Mouse (Mus musculus): Measurements from ENCODE around the gene Slc36a2. TPM values are rescaled to one million over a fixed set of nuclear protein-coding genes. Genes with fewer than 3 reads are reported as not detected.
A peak's percentile ranks its signal among the peaks of the same experiment; 100 is the strongest.

Gene Slc36a2
- polyA plus RNA-seq, 1 experiment from 2014 or later: 5.5 TPM

GRCm38 (mm10) chr11:55134407-55134806 lies 50.5 kb downstream of the Slc36a2 start:
- Histone ChIP-seq H3K9ac (ENCODE audit: low read depth, low read length) (no peak overlapping the region), H3K27ac (ENCODE audit: low read depth, low read length) (no peak overlapping the region), H3K4me3 (ENCODE audit: low read depth, low read length) (no peak overlapping the region), H3K27me3 (replicated peaks; ENCODE audit: control insufficient read depth, insufficient read depth, low read length) (no peaks in the 10 kb centered on the region), H3K36me3 (ENCODE audit: control insufficient read depth, insufficient read depth, low read length) (no peaks in the 10 kb centered on the region), H3K4me2 (no peak overlapping the region), H3K9me3 (ENCODE audit: control insufficient read depth, low read length) (no peaks in the 10 kb centered on the region), H3K4me1 (replicated peaks; ENCODE audit: control insufficient read depth, insufficient read depth, low read length) (peaks cover 3% of the 10 kb centered on the region; the same call in 1 of the 2 replicates)
- no peak for ATAC-seq (replicated peaks; ENCODE audit: low FRiP score)
- 86% methylated on average over 1 of the region's 1 CpGs for WGBS
- no peak for DNase-seq (ENCODE audit: low spot score)

GRCm38 (mm10) chr11:55133204-55133603 lies 51.7 kb downstream of the Slc36a2 start:
- 75% methylated on average over 1 of the region's 1 CpGs for WGBS
- ATAC-seq (replicated peaks; ENCODE audit: low FRiP score): no peak
- H3K4me1 ChIP-seq (replicated peaks; ENCODE audit: control insufficient read depth, insufficient read depth, low read length): peaks cover 3% of the 10 kb centered on the region; the same call in 1 of the 2 replicates
- no peak overlapping the region for H3K4me3 ChIP-seq (ENCODE audit: low read depth, low read length)
- no peak overlapping the region for H3K9ac ChIP-seq (ENCODE audit: low read depth, low read length)
- no peaks in the 10 kb centered on the region for H3K27me3 ChIP-seq (replicated peaks; ENCODE audit: control insufficient read depth, insufficient read depth, low read length)
- DNase-seq (ENCODE audit: low spot score): no peak
- no peaks in the 10 kb centered on the region for H3K36me3 ChIP-seq (ENCODE audit: control insufficient read depth, insufficient read depth, low read length)
- no peak overlapping the region for H3K27ac ChIP-seq (ENCODE audit: low read depth, low read length)
- no peak overlapping the region for H3K4me2 ChIP-seq
- H3K9me3 ChIP-seq (ENCODE audit: control insufficient read depth, low read length): no peaks in the 10 kb centered on the region

GRCm38 (mm10) chr11:55131946-55132345 lies 52.9 kb downstream of the Slc36a2 start:
- no peak overlapping the region for H3K27ac ChIP-seq (ENCODE audit: low read depth, low read length)
- H3K27me3 ChIP-seq (replicated peaks; ENCODE audit: control insufficient read depth, insufficient read depth, low read length): no peaks in the 10 kb centered on the region
- H3K9ac ChIP-seq (ENCODE audit: low read depth, low read length): no peak overlapping the region
- ATAC-seq (replicated peaks; ENCODE audit: low FRiP score) (no peak), DNase-seq (ENCODE audit: low spot score) (no peak)
- 92% methylated on average over 1 of the region's 1 CpGs for WGBS
- H3K4me2 ChIP-seq: no peak overlapping the region
- H3K4me3 ChIP-seq (ENCODE audit: low read depth, low read length): no peak overlapping the region
- no peaks in the 10 kb centered on the region for H3K9me3 ChIP-seq (ENCODE audit: control insufficient read depth, low read length)
- H3K36me3 ChIP-seq (ENCODE audit: control insufficient read depth, insufficient read depth, low read length): no peaks in the 10 kb centered on the region
- H3K4me1 ChIP-seq (replicated peaks; ENCODE audit: control insufficient read depth, insufficient read depth, low read length): peaks cover 3% of the 10 kb centered on the region

- no peak overlapping the region for H3K4me2 ChIP-seq
- H3K4me1 ChIP-seq (replicated peaks; ENCODE audit: control insufficient read depth, insufficient read depth, low read length): peaks cover 3% of the 10 kb centered on the region
- H3K9me3 ChIP-seq (ENCODE audit: control insufficient read depth, low read length): no peaks in the 10 kb centered on the region
- ATAC-seq (replicated peaks; ENCODE audit: low FRiP score): peak; percentile 86
- no peak overlapping the region for H3K4me3 ChIP-seq (ENCODE audit: low read depth, low read length)
- H3K9ac ChIP-seq (ENCODE audit: low read depth, low read length): no peak overlapping the region
- no peaks in the 10 kb centered on the region for H3K27me3 ChIP-seq (replicated peaks; ENCODE audit: control insufficient read depth, insufficient read depth, low read length)
- DNase-seq (ENCODE audit: low spot score): no peak
- 57% methylated on average over 11 of the region's 11 CpGs for WGBS
- no peak overlapping the region for H3K27ac ChIP-seq (ENCODE audit: low read depth, low read length)
- no peaks in the 10 kb centered on the region for H3K36me3 ChIP-seq (ENCODE audit: control insufficient read depth, insufficient read depth, low read length)
These were observed 53.7 kb downstream of the Slc36a2 start for GRCm38 (mm10) chr11:55131077-55131742.

GRCm38 (mm10) chr11:55128411-55128810 lies 56.5 kb downstream of the Slc36a2 start:
- Histone ChIP-seq H3K4me1 (replicated peaks; ENCODE audit: control insufficient read depth, insufficient read depth, low read length) (peaks cover 5% of the 10 kb centered on the region), H3K27ac (ENCODE audit: low read depth, low read length) (no peak overlapping the region), H3K27me3 (replicated peaks; ENCODE audit: control insufficient read depth, insufficient read depth, low read length) (no peaks in the 10 kb centered on the region), H3K36me3 (ENCODE audit: control insufficient read depth, insufficient read depth, low read length) (no peaks in the 10 kb centered on the region), H3K9me3 (ENCODE audit: control insufficient read depth, low read length) (no peaks in the 10 kb centered on the region), H3K9ac (ENCODE audit: low read depth, low read length) (no peak overlapping the region), H3K4me2 (no peak overlapping the region), H3K4me3 (ENCODE audit: low read depth, low read length) (no peak overlapping the region)
- no peak for ATAC-seq (replicated peaks; ENCODE audit: low FRiP score)
- no peak for DNase-seq (ENCODE audit: low spot score)
- 68% methylated on average over 3 of the region's 3 CpGs for WGBS

- H3K4me2 ChIP-seq: no peak overlapping the region
- no peaks in the 10 kb centered on the region for H3K36me3 ChIP-seq (ENCODE audit: control insufficient read depth, insufficient read depth, low read length)
- no peak overlapping the region for H3K27ac ChIP-seq (ENCODE audit: low read depth, low read length)
- no peaks in the 10 kb centered on the region for H3K9me3 ChIP-seq (ENCODE audit: control insufficient read depth, low read length)
- no peak for DNase-seq (ENCODE audit: low spot score)
- 74% methylated on average over 6 of the region's 6 CpGs for WGBS
- no peaks in the 10 kb centered on the region for H3K27me3 ChIP-seq (replicated peaks; ENCODE audit: control insufficient read depth, insufficient read depth, low read length)
- ATAC-seq (replicated peaks; ENCODE audit: low FRiP score): no peak
- H3K4me1 ChIP-seq (replicated peaks; ENCODE audit: control insufficient read depth, insufficient read depth, low read length): peaks cover 5% of the 10 kb centered on the region
- H3K4me3 ChIP-seq (ENCODE audit: low read depth, low read length): no peak overlapping the region
- H3K9ac ChIP-seq (ENCODE audit: low read depth, low read length): no peak overlapping the region
These were observed 56.9 kb downstream of the Slc36a2 start for GRCm38 (mm10) chr11:55127937-55128336.

GRCm38 (mm10) chr11:55126663-55127062 lies 58.2 kb downstream of the Slc36a2 start:
- H3K27me3 ChIP-seq (replicated peaks; ENCODE audit: control insufficient read depth, insufficient read depth, low read length): no peaks in the 10 kb centered on the region
- H3K27ac ChIP-seq (ENCODE audit: low read depth, low read length): no peak overlapping the region
- peak; percentile 65 for ATAC-seq (replicated peaks; ENCODE audit: low FRiP score)
- peaks cover 5% of the 10 kb centered on the region for H3K4me1 ChIP-seq (replicated peaks; ENCODE audit: control insufficient read depth, insufficient read depth, low read length)
- no peak overlapping the region for H3K9ac ChIP-seq (ENCODE audit: low read depth, low read length)
- no peak overlapping the region for H3K4me2 ChIP-seq
- no peak for DNase-seq (ENCODE audit: low spot score)
- no peaks in the 10 kb centered on the region for H3K9me3 ChIP-seq (ENCODE audit: control insufficient read depth, low read length)
- no peaks in the 10 kb centered on the region for H3K36me3 ChIP-seq (ENCODE audit: control insufficient read depth, insufficient read depth, low read length)
- H3K4me3 ChIP-seq (ENCODE audit: low read depth, low read length): no peak overlapping the region
- 57% methylated on average over 3 of the region's 3 CpGs for WGBS

- Histone ChIP-seq H3K4me1 (replicated peaks; ENCODE audit: control insufficient read depth, insufficient read depth, low read length) (0 out of 2 replicates have a peak, but pooled peaks cover 3% of the 10 kb centered on the region), H3K4me2 (no peak overlapping the region), H3K9me3 (ENCODE audit: control insufficient read depth, low read length) (no peaks in the 10 kb centered on the region), H3K36me3 (ENCODE audit: control insufficient read depth, insufficient read depth, low read length) (no peaks in the 10 kb centered on the region), H3K9ac (ENCODE audit: low read depth, low read length) (no peak overlapping the region), H3K27ac (ENCODE audit: low read depth, low read length) (no peak overlapping the region), H3K27me3 (replicated peaks; ENCODE audit: control insufficient read depth, insufficient read depth, low read length) (no peaks in the 10 kb centered on the region), H3K4me3 (ENCODE audit: low read depth, low read length) (no peak overlapping the region)
- ATAC-seq (replicated peaks; ENCODE audit: low FRiP score) (no peak), DNase-seq (ENCODE audit: low spot score) (no peak)
- 84% methylated on average over 1 of the region's 1 CpGs for WGBS
These were observed 63.4 kb downstream of the Slc36a2 start for GRCm38 (mm10) chr11:55121430-55121829.

GRCm38 (mm10) chr11:55120821-55121271 lies 64.0 kb downstream of the Slc36a2 start:
- no peak for DNase-seq (ENCODE audit: low spot score)
- no peak for ATAC-seq (replicated peaks; ENCODE audit: low FRiP score)
- Histone ChIP-seq H3K9ac (ENCODE audit: low read depth, low read length) (no peak overlapping the region), H3K27me3 (replicated peaks; ENCODE audit: control insufficient read depth, insufficient read depth, low read length) (no peaks in the 10 kb centered on the region), H3K27ac (ENCODE audit: low read depth, low read length) (peak overlapping the region; percentile 50; the same call in 1 of the 2 replicates), H3K4me1 (replicated peaks; ENCODE audit: control insufficient read depth, insufficient read depth, low read length) (no peaks in the 10 kb centered on the region), H3K36me3 (ENCODE audit: control insufficient read depth, insufficient read depth, low read length) (no peaks in the 10 kb centered on the region), H3K9me3 (ENCODE audit: control insufficient read depth, low read length) (no peaks in the 10 kb centered on the region), H3K4me2 (no peak overlapping the region), H3K4me3 (ENCODE audit: low read depth, low read length) (no peak overlapping the region)
- WGBS: 65% methylated on average over 8 of the region's 8 CpGs

Measured in liver, embryonic 11.5 days (tissue).